Mouse (Mus musculus): ENCODE results near the gene Uqcc1.
A peak's percentile ranks its signal among the peaks of the same experiment; 100 is the strongest.
"Not testable (repeated sequence)": the region's sequence is repeated elsewhere in the genome, so short reads cannot be mapped to it uniquely, and the experiment has no call there.

DNA sequence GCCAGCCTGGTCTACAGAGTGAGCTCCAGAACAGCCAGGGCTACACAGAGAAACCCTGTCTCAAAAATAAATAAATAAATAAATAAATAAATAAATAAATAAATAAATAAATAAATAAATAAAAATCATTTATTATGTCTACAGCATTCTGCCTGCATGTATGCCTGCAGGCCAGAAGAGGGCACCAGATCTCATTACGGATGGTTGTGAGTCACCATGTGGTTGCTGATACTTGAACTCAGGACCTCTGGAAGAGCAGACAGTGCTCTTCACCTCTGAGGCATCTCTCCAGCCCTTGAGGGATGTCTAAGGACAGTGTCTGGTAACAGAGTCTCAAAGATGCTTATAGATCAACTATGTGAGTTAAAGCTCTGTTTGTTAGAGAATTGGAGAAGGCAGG, 98.0 kb downstream of the Uqcc1 start:
- TF ChIP-seq CTCF (IDR thresholded peaks at IDR 0.05; ENCODE audit: low read depth), result peak; percentile 50
- not testable (repeated sequence) for TF ChIP-seq EP300 (IDR thresholded peaks at IDR 0.05; ENCODE audit: low read depth)

Data from liver, postnatal 0 days (tissue).